In the genomic region with DNA sequence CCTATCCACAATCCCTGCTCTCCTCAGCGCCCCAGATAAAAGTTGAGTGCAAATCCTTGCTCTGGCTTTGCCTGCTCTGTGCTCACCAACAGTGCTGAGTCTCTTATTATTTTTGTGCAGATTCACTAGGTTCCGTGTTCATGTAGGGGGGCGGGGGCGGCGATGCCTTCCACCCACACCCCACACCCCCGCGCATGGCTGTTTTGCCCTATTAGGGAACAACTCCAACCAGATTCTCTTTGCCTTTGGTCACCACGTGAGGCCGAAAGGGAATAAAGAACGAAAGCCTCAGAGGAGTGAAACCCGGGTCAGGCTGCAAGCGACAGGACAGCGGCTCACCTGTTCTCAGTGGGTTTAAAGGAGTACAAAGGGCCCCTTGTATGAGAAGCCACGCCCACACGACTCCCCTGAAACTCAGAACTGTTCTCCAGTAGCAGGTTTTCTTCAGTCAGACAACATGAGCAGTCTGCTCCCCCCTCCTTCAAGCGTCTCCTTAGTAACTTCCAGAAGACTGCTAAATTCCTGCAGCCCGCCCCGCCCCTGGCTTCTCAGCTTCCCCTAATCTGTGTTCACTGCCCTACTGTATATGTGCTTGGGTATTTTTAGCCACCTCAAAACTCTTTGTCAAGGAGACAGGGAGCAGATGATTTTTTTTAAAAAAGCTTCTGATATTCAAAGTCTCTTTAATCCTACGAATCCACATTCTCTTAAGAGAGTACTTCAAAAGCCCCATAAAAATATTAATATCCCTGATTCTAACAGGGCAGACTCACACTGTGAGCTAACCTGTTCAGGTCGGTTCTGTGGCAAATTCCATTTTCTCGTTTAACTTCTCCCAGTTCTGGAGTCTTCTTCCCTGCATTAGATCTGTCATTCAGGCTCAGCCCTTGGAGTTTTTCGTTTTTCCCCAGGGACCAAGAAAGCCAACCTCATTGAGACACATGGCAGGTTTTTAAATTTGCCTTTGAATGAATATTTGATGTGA, we compare ENCODE assay signal across 7 mouse cellular contexts.
DNase-seq lines count a peak whose midpoint lies in the region; ATAC-seq and TF ChIP-seq lines count a peak whose summit lies in the region.

No protein-coding gene starts in this region.

- H3K9ac ChIP-seq in liver, embryonic 16.5 days (ENCODE audit: low read depth, low read length): no peak overlapping the region
- peak overlapping the region; percentile 25; the same call in 1 of the 2 replicates for H3K9ac ChIP-seq in neural tube, embryonic 14.5 days (replicated peaks; ENCODE audit: low read depth, low read length)

- no peaks in the 10 kb centered on the region for H3K36me3 ChIP-seq in kidney, adult 2 months (ENCODE audit: control insufficient read depth, insufficient read depth, low read length)
- no peaks in the 10 kb centered on the region for H3K36me3 ChIP-seq in liver, embryonic 16.5 days (ENCODE audit: control insufficient read depth, insufficient read depth)
- no peaks in the 10 kb centered on the region for H3K36me3 ChIP-seq in neural tube, embryonic 14.5 days (ENCODE audit: control insufficient read depth, insufficient read depth, low read length)

- 0 out of 2 replicates have a peak overlapping the region, but pooled peaks have one; percentile 16 for H3K27ac ChIP-seq in kidney, adult 2 months (ENCODE audit: insufficient read depth, low read depth, low read length)
- H3K27ac ChIP-seq in liver, embryonic 16.5 days (ENCODE audit: low read length): no peak overlapping the region
- no peak overlapping the region for H3K27ac ChIP-seq in neural tube, embryonic 14.5 days (ENCODE audit: low read depth, low read length)

- WGBS in kidney, adult 2 months: 12% methylated on average over 22 of the region's 22 CpGs
- 14% methylated on average over 22 of the region's 22 CpGs for WGBS in liver, embryonic 16.5 days (ENCODE audit: insufficient replicate concordance)
- 13% methylated on average over 22 of the region's 22 CpGs for WGBS in neural tube, embryonic 14.5 days

- H3K4me2 ChIP-seq in liver, embryonic 16.5 days (ENCODE audit: low read depth, low read length): peak overlapping the region; percentile 47
- peak overlapping the region; percentile 55 for H3K4me2 ChIP-seq in neural tube, embryonic 14.5 days (ENCODE audit: low read depth, low read length)

- H3K4me1 ChIP-seq in kidney, adult 2 months (ENCODE audit: control insufficient read depth, insufficient read depth, low read length): peaks cover 6% of the 10 kb centered on the region; the same call in 1 of the 2 replicates
- no peaks in the 10 kb centered on the region for H3K4me1 ChIP-seq in liver, embryonic 16.5 days (ENCODE audit: control insufficient read depth, low read depth, low read length)
- peaks cover 9% of the 10 kb centered on the region; the same call in 1 of the 2 replicates for H3K4me1 ChIP-seq in neural tube, embryonic 14.5 days (ENCODE audit: control insufficient read depth, insufficient read depth, low read length)

- DNase-seq in R1 (ENCODE audit: low read depth, low spot score): peak; percentile 90
- peak; percentile 59 for DNase-seq in embryo, embryonic 11.5 days (ENCODE audit: low read depth, low spot score)
- DNase-seq in heart, adult 9 months (ENCODE audit: low spot score in 2 of 2): peak; percentile 19 to 32
- peak; percentile 60 for DNase-seq in kidney, adult 2 months
- DNase-seq in urinary bladder, postnatal 14 days (ENCODE audit: low spot score): peak; percentile 79

- TF ChIP-seq CTCF in kidney, adult 2 months (conservative IDR thresholded peaks at IDR 0.05; ENCODE audit: insufficient read depth, insufficient read length, low read depth, low read length): no peak

- no peaks in the 10 kb centered on the region for H3K9me3 ChIP-seq in liver, embryonic 16.5 days (replicated peaks; ENCODE audit: control insufficient read depth, low read length)
- no peaks in the 10 kb centered on the region for H3K9me3 ChIP-seq in neural tube, embryonic 14.5 days (ENCODE audit: control insufficient read depth, low read length)

- ATAC-seq in liver, embryonic 16.5 days (ENCODE audit: low read depth): peak; percentile 45
- ATAC-seq in neural tube, embryonic 14.5 days (ENCODE audit: low read depth): peak; percentile 75

- H3K4me3 ChIP-seq in kidney, adult 2 months (ENCODE audit: insufficient read depth, low read depth, low read length): peak overlapping the region; percentile 39
- H3K4me3 ChIP-seq in liver, embryonic 16.5 days (ENCODE audit: low read depth, low read length): peak overlapping the region; percentile 31
- peak overlapping the region; percentile 17 for H3K4me3 ChIP-seq in neural tube, embryonic 14.5 days (ENCODE audit: low read depth, low read length)

- no peaks in the 10 kb centered on the region for H3K27me3 ChIP-seq in kidney, adult 2 months (replicated peaks; ENCODE audit: control insufficient read depth, insufficient read depth, low read length)
- H3K27me3 ChIP-seq in liver, embryonic 16.5 days (ENCODE audit: control insufficient read depth, insufficient read depth, low read depth, low read length): no peaks in the 10 kb centered on the region; the same call in 1 of the 2 replicates
- no peaks in the 10 kb centered on the region for H3K27me3 ChIP-seq in neural tube, embryonic 14.5 days (ENCODE audit: control insufficient read depth, insufficient read depth, low read length)

- no peak for TF ChIP-seq POLR2A in kidney, adult 2 months (IDR thresholded peaks at IDR 0.05; ENCODE audit: low read depth, low read length)

Comparison
In these comparisons a context has a peak if more than half of its experiments do, and no peak if none do; other contexts are left out.
1. DNase-seq: peak in every context shown above with its lines; median percentile 90 in R1; 79 in urinary bladder, postnatal 14 days; 60 in kidney, adult 2 months; 59 in embryo, embryonic 11.5 days; 26 in heart, adult 9 months.